Mouse (Mus musculus) layer of hippocampus, adult 18-20 months (tissue): Measurements from ENCODE around the gene Gm20605. TPM values are rescaled to one million over a fixed set of nuclear protein-coding genes. Genes with fewer than 3 reads are reported as not detected.
"Not testable (repeated sequence)": the region's sequence is repeated elsewhere in the genome, so short reads cannot be mapped to it uniquely, and the experiment has no call there.

Source experiments
- DNase-seq, 2 experiments: peaks; one replicate each; pipeline ENCODE4 v3.0.0; 2022; ENCODE audit warnings: low spot score in 2 of 2
- total RNA-seq, 2 experiments: library from RNA; stranded (reverse); gene quantifications; 2 replicates each; pipeline ENCODE4 v1.2.3; 2021

Gm20605 gene
- total RNA-seq, 2 experiments from 2014 or later = 13.5 to 21.4 TPM

DNA sequence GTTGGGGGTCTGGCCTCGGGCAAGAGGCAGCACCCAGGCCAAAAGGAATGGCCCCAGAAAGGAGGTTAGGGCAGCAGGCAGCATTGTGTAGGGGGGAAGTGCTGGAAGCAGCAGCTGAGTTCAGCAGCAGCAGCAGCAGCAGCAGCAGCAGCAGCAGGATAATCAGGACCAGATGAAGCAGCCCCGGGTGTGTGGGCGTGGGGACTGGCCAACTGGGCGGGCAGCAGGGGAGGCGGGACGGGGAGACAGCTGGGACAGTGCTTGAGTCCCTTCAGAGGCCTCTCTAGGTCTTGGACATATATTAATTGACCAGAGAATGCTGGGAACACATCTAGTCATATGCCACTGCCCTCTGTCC is 17.8 kb upstream of the Gm20605 start:
- no peak for DNase-seq

DNA sequence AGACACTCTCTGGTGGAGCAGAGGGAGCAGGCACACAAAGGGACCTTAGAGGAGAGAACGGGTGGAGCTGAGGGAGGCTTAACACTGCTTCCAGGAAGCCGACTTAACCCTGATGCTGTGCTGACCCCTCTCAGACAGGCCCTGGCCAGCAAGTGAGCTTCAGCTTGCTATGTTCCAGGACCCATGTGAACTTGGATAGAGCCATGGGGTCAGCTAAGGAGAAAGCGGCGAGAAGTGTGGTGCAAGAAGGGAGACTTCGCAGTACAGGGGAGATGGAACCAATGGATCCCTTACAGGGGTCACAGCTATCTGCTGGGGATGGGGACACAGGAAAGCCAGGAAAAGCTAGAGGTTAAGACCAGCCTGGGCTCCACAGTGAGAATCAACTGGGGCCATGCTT is 15.9 kb upstream of the Gm20605 start:
- no peak for DNase-seq

DNA sequence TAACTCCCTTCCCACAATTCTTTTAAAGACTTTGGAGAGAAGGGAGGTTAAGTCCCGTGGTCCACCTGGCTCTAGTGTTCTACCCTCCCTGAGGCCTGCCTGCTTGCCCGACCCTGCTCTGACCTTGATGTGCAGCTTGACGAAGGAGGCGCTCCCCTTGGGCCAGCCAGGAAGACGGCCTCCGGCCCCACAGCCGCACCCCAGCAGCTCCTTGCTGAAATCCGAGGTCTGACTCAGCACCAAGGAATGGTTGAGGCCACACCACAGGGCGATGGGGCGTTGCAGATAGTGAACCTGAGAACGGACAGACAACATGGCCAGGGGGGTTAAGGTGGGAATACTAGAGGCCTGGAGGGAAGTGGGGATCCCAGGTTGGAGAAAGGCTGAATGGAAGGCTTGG is 15.4 kb upstream of the Gm20605 start, which contains the start of gene Pcolce:
TSS of gene Pcolce (minus strand) at position 235 of the 400 bp plus-strand sequence.
- DNase-seq = no peak

DNA sequence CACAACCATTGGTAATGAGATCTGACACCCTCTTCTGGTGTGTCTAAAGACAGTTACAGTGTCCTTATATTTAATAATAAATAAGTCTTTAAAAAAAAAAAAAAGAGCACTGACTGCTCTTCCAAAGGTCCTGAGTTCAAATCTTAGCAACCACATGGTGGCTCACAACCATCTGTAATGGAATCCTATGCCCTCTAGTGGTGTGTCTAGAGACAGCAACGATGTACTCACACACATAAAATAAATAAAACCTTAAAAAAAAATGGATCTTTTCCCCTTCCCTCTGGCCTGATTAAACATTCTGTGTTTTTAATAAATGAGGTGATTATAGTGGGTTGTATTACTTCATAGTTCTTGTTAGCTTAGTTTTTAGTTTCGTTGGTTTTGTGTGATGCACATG is 14.1 kb upstream of the Gm20605 start:
- DNase-seq = not testable (repeated sequence)

DNA sequence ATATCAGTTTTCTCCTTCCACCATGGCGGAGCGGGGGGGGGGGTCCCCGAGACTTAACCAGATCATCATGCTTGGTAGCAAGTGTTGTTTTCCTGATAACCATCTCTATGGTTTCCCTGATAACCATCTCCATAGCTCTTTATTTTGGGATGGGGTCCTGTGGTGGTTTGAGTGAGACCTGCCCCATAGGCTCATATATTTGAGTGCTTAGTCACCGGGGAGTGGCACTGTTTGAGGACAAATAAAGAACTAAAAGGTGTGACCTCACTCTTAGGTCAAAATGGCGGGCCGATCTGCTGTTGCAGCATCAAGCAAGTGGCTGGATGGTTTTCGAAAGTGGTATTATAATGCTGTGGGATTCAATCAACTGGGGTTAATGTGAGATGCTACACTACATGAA is 13.6 kb upstream of the Gm20605 start:
- no peak for DNase-seq

DNA sequence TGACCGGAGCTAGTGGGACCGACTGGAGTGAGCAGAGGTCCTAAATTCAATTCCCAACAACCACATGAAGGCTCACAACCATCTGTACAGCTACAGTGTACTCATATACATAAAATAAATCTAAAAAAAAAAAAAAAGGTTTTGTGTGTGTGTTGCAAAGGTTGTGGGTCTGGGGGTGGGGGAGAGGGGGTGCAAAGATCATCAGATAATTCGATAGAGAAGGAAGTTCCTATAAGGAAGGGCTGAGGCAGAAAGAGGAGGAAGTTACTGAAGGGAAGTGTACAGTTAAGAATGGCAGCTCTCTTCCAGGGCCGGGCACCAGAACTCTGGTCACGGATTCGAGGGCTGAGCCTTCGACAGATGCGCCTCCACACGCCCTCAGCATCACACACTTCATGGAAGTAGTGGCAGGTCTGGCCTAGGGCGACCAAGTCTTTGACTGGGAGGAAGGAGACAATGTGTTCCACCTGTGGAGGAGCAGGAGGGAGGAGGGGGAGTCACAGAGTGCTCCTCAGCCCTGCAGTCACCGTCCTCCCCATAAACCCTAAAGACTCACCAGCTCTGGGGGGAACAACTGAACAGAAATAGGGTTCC is 4.9 kb upstream of the Gm20605 start:
- DNase-seq = no peak

DNA sequence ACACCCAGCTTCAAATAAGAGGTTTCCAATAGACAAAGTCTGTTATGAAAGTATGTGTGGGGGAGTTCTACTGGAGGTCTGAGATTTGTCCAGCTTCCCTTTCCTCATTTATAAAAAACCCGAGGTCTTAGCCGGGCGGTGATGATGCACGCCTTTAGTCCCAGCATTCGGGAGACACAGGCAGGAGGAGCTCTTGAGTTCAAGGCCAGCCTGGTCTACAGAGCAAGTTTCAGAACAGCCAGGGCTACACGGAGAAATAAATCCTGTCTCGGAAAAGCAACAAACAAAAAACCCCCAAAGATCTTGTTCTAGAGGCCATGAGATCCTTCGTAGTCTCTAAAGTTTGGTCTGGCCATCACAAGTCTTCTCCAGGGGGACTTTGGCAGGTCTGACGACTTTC is 984 bp upstream of the Gm20605 start:
- no peak for DNase-seq

DNA sequence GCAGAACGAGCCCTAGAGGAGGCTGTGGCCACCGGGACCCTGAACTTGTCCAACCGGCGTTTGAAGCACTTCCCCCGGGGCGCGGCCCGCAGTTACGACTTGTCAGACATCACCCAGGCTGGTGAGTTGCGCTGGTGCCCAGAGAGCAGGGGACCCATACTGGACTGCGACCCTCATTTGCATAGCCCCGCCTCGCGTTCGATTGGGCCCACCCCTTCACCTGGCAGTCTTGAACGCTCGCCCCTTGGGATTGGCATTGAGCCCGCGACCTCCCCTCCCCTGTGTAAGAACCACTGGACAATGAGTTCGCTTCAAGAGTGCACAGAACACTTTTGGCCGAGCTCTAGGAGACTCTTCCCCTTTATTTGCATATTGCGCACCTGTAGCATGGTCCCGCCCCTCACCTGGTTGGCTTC is 339 bp downstream of the Gm20605 start:
- DNase-seq = no peak

DNA sequence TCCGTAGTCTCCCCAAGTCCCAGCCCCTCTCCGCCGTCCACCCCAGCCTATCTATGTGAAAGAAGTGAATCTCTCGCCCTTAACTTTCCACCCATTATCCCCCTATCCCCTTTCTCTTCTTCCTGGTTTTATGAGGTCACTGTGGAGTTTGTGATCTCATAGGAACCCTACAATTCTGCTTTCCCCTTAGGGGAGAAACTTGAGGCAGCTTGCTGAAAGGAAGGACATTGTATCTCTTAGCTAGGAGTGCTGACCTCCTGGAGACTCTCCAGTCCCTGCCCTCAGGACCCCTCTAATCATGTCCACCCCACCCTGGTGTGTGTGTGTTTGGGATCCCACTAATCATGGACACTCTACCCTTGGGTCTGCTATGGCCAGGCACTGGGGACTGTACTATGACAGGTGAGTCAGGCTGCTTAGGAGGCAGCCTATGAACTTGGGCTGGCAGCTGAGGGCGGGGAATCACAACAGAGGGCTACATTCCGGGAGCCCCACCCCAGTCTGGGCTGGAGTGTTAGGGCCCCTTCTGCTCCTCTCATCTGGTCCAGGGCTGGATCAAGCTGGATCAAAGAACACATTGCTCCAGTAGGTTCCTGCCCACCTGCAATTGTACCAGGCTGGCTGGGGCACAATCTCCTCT is 1.1 kb downstream of the Gm20605 start:
- DNase-seq = no peak

DNA sequence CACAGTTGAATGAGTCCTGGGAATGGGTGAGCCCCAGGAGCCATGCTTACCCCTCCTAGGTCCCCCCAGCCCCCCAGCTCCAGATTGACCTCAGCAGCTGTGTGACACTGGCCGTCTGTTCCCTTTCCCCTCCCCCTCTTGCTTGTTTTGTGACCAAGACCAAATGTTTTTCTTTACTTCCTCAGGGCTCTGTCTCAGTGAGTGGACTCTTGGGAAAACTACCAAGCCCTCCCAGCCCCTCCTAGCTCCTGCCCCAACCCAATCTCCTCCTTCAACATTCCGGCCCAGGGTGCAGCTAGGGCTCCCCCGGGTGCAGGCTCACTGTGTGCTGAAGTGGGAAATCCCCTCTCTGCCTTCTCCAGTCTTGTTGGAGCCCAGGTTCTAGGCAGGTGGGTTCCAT is 1.6 kb downstream of the Gm20605 start:
- DNase-seq = no peak

DNA sequence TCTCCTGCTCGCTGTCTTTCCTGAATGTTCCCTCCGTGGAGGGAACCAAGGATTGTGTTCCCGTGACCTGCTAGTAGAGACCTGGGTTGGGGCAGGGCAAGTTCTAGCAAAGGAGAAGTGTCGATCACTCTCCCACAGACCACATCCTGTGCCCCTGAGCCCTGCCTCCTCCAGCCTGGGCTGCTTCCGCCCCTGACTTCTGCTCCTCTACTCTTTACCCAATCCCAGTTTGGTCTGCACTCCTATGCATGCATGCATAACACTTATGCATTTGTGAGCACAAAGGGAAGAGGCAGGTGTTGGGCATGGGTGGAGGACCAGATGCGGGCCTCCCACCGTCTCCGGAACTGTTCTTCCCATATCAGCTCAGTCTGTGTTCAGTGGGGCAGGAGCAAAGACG is 2.2 kb downstream of the Gm20605 start:
- peak; percentile 41 to 66 for DNase-seq

DNA sequence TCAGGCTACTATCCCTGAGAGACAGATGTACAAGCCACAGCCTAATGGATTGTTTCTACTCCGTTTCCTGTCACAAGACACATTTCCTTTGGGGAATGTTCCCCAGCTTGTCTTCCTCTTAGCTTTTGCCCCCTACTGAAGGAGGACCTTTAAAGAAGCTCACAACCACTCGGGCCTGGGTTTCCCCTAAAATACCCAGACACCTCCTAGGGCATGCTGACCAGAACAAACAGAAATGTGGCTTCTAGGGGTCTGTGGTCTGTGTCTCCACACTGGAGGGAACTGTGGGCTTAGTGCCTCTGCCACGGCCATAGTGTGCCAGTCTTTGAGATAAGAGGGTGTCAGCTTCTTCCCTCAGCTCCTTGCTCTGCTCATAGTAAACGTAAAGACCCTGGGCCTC is 2.6 kb downstream of the Gm20605 start:
- DNase-seq = no peak

DNA sequence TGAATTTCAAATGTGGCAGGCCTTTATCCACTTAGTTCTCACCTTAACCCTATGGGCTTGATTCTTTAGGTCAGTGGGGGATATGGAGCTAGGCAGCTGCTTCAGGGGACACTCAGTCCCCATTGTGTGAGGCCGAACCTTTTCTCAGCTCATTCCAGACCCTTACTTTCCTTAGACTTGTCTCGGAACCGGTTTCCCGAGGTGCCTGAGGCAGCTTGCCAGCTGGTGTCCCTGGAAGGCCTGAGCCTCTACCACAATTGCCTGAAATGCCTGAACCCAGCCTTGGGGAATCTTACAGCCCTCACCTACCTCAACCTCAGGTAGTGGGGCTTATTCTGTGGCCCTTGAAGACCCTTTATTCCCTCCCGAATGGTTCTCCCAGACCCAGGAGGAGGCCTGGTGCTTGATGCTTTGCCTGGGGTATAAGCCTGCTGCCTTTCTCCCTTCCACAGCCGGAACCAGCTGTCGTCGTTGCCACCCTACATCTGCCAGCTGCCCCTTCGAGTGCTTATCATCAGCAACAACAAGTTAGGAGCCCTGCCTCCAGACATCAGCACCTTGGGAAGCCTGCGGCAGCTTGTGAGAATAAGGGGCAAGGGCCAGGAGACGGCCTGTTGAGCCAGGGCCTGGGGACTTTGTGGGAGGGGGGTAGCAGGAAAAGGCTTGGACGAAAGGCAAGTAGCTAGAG is 4.6 kb downstream of the Gm20605 start:
- DNase-seq = no peak

DNA sequence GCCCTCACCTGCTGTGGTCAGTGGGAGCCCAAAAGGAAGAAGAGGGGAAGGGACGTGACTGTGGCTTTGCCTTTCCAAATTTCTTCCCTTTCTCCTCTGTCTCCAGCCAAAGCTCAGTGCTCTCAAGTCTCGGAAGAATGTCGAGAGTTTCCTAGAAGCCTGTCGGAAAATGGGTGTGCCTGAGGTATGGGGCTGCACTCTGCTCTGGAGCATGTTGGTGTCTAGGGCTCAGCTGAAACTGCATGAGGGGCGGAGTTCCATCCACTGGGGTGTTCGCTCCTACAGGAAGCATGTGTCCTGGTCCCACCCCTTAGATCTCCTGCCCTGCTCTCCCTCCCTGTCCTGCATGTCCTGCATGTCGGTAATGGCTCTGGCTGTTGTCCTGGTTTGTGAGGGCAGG is 10.5 kb downstream of the Gm20605 start:
- DNase-seq = no peak

DNA sequence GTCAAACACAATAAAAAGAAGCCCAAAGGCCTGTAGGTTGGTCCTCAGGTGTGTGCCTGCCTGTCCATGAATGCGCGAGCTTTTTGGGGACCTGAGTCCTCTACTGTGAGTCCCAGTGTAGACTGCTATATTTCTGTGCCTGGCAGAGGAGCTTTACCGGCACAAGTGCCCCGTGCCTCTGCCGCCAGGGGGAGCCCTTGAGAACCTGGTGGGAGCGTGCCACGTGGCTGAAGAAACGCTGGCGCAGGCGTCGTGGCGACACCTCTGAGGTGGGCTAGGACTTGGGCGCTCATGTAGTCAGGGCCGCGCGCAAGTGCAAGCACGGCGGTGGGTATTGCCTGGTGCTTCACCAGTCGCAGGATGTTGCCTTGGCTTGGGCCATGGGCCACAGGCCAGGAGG is 12.1 kb downstream of the Gm20605 start, which contains the start of gene Sap25:
TSS of gene Sap25 (plus strand) at position 281 of the 400 bp plus-strand sequence.
- DNase-seq = no peak

DNA sequence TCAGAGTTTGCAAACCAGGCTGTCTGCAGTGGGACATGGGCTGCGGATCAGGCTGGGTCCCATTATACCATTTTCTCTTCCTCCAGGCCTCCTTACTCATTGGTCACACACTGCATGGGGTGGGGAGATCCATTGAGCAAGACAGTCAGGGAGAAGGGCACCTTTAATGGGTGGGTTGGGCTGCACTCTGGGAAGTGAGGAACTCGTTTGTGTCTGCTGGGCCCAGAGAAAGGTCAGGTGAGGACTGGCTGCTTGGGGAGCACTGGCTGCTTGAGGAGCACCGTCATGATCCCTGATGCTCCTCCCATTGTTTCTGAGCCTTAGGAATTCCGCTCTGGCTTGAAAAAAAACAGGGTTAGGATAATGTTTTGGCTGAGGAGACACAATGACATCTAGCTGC is 13.9 kb downstream of the Gm20605 start:
- DNase-seq = no peak

DNA sequence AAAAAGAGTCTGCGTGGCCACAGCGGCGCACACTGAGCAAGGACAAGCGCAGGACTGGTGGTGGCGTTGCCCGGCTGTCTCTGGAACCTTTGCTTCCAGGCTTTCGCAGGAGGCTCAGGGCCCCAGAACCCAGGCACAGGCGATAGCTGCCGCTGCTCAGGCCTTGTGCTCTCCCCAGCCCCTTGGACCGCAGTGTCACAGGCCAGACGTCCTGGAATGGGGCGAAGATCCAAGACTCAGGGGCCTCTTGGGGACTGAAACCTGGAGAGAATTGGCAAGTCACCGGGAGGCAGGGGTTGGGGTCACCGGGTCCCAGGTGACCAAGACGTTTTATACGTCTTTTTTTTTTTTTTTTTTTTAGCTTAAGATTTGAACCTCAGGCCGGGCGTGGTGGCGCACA is 15.5 kb downstream of the Gm20605 start:
- DNase-seq = no peak

DNA sequence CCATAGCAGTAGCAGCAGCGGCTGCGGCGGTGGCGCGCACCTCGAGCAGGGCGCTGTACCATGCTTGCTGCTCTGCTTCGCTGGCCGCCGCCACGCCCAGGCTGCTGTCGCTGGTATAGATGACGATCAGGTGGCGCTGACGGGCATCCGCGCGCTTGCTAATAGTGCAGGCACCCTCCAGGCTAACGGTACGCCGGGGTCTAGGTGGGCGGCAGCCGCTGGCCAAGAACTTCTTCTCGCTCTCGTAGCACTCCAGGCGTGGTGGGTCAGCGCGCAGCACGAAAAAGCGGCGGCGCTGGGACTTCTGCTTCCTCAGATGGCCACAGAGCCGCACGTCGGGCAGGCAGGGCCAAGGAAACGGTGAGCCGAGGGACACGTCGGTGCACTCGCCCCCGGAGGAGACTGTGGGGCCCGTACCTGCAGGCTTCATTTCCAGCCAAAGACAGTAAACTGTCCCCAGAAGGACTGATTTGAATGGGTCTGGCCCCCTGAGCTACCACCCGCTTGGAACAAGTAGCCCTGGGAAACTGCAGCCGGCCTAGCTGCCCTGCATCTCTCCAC is 16.2 kb downstream of the Gm20605 start:
- DNase-seq = no peak

DNA sequence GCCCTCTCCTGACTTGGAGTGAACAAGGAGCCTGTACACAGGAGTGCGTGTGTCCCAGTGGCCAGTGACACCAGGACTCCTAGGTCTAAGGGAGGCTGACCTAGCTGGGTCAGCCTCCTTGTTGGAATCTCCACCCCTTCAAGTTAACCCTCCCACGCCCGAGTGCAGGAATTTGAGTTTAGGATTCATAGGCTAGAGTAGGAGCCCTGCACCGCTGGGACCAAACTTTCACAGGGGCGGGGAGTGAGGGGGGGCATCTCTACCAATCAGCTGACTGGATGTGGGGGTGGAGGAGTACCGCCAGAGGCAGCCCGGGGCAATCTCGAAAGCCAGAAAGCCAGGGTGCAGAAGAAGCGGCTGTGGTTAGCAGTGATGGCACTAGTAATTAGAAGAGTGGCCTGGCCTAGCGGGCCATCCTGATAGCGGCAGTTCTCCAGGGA is 16.7 kb downstream of the Gm20605 start, which contains the start of gene Irs3:
TSS of gene Irs3 (minus strand) at position 63 of the 440 bp plus-strand sequence.
- no peak for DNase-seq

DNA sequence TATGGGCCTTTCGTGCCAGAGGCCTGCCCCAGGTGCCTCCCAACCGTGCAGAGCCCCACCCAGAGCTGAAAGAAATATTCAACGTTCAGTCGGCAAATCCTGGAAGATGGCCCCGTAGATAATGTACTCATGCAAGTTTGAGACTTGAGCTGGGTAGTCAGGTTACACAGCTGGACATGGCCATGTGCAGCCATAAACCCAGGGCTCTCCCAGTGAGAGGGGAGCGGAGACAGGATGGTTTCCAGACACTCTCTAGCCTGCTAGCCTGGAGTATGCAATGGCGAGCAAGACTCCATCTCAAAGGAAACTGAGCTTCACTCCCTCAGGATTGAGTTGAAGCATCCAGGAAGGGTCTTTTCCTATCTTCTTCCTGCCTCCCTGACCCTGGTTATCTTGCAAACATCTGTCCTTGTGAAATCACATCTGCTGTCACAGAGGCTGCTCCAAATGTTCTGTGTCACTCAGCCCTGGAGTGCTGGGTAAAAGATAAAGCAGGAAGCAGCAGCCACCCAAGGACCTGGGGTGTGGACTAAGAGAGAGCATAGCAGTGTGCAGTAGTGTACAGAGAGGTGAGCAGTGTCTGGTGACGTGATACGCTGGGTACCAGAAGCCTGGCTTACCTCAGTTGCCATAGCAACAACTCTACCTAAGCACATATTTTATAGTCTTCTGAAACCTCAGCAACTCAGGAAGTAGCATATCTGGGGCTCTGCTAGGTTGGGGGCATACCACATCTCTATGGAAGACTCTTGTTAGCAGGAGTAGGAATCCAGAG is 19.0 kb downstream of the Gm20605 start:
- no peak for DNase-seq

DNA sequence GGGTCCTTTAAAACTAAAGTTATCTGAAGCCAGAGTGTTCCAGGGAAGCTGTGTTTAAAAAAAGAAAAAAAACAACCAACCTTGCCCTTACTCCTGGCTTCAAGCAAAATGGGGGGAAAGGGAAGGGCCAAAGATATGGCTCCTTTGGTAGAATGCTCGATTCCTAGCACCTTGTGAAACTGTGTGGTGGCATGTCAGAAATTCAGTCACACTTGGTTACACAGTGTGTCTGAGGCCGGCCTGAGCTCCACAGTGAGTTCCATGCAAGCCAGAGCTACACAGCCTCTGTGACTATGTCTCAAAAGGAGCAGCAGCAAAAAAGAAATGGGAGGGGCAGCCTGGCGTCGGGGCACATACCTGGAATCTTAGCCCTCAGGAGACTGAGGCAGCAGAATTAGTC is 20.3 kb downstream of the Gm20605 start:
- DNase-seq = no peak
